Mouse (Mus musculus): Measurements from ENCODE around the gene Epas1.

Gene Epas1

DNA sequence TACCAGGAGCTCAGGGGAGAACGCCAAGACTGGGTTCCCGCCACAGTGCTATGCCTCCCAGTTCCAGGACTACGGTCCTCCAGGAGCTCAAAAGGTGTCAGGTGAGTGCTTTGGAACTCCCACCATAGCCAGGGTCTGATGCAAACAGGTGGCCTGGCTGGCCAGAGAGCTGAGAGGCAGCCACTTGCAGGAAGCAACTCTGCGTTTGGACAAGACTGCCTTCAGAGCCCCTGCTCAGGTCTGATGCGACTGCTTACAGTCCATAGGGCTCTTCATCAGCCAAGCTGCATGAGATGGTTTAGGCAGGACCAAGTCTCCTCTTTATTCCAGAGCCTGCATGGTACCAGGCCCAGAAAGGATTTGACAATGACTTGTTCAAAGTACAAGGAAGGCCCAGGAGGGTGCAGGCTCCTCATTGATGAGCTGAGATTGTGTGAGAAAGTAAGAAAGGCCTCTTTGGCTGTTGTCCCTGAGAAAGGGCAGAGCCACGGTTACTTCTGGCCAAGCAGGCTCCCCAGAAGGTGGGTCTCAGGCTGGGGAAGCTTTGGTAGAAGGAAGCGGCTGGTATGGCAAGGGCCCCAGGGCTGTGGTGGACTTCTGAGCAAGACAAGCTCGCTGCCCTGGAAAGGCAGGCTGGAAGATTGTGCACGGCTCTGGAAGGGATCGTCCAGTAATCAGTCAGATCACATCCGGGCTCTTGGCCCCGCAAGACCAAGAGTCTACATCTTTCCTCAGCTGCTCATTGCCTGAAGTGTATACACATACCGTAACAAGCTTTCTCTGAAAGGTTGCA is 76.1 kb downstream of the Epas1 start:
- DNase-seq (ENCODE audit: low spot score): no peak

- no peak for DNase-seq (ENCODE audit: low spot score)
Measured at GRCm38 (mm10) chr17:86830893-86831292, 77.4 kb downstream of the Epas1 start.

- no peak for DNase-seq (ENCODE audit: low spot score)
Measured at GRCm38 (mm10) chr17:86832562-86833327, 79.2 kb downstream of the Epas1 start.

DNA sequence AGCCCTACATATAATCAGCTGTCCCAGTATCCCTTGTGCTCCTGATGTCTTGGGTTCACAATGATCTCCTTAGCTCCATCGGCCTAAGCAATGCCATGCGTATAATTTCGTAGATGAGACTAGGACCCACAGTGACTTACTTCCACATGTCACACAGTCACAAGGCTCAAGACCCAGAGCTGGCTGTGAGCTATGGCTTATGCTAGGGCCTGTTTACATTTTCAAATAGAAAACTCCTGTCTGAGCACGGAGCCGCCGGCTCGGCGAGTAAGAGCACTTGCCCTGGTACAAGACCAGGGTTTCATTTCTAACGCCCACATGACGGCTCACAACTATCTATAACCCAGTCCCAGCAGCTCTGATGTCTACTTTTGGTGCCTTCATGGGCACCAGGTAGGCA is 80.4 kb downstream of the Epas1 start:
- DNase-seq (ENCODE audit: low spot score): no peak

DNA sequence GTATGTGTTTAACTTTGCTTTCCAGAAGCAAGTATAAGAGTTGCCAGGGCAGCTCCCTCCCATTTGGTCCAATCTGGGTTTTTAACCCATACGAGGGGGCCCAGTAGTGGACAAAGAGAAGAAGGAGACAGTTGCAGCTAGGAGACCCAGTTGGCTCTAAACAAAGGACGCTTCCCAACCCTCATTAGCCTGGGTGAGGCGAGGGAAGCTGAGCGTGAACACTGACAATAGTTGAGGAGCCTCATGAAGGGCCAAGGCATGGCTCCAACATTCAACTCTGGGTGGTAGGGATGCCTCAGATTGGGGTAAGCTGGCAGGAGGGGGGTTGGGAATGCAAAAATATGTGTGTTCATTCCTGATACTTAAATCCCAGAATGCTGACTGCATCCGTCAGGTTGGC is 85.8 kb downstream of the Epas1 start:
- no peak for DNase-seq (ENCODE audit: low spot score)

DNA sequence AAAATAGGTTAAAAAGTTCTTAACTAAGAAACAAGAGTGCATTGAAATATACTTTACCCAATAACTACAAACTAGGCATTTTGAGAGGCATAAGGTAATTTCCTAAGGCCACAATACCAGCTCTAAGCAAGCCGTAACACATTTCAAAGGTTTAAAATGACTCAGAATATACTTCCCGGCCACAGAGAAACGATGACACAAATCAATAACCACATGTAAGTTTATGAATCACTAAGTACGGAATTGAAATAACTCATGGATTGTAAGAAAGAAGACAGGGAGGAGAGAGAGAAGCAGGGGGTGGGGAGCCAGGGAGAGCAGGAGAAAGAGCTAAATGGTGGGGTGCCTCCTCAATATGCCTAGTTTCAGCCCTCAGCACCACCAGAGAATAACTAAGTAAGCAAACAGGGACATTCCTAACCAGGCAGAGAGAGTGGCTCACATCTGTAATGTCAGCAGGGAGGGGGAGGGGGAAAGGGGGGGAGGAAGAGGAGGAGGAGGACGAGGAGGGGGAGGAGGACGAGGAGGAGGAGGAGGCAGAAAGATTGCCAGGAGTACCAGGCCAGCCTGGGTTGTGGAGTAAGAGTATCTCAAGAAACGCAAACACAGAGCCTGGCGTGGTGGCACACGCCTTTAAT is 97.3 kb downstream of the Epas1 start:
- DNase-seq (ENCODE audit: low spot score): no peak

DNA sequence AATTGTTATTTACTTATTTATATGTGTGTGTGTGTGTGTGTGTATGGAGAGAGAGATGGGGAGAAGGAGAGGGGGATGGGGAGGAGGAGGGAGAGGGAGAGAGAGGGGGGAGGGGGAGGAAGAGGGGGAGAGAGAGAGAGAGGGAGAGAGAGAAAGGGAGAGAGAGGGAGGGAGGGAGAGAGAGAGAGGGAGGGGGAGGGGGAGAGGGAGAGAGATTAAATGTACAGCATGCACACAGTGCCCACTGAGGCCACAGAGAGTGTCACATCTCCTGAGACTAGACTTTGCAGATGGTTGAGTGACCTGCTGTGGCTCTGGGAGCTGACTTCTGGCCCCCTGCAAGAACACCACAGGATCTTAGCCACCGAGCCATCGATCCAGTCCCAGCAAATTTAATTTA is 98.3 kb downstream of the Epas1 start:
- DNase-seq (ENCODE audit: low spot score): no peak

GRCm38 (mm10) chr17:86852591-86853031 is 99.1 kb downstream of the Epas1 start:
- DNase-seq (ENCODE audit: low spot score): no peak

DNA sequence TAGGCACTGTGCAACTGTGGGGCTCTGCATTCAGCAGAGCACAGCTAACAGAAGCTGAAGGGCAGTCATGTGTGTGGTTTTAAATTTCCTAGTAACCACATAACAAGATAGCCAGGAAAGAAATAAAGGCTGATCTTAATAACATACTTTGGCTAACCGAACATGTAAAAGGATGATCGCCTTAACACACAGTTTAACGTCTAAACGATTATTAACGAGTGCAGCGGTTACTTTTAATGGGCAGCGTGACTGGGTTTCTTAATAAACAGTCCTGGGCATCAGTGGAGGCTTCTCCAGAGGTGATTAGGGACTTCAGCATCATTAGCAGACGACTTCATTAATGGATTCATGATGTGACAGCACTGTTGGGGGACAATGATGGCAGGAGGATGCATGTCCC is 117.1 kb downstream of the Epas1 start:
- DNase-seq (ENCODE audit: low spot score): no peak

- DNase-seq (ENCODE audit: low spot score): no peak
Measured at GRCm38 (mm10) chr17:86872643-86873042, 119.1 kb downstream of the Epas1 start.

DNA sequence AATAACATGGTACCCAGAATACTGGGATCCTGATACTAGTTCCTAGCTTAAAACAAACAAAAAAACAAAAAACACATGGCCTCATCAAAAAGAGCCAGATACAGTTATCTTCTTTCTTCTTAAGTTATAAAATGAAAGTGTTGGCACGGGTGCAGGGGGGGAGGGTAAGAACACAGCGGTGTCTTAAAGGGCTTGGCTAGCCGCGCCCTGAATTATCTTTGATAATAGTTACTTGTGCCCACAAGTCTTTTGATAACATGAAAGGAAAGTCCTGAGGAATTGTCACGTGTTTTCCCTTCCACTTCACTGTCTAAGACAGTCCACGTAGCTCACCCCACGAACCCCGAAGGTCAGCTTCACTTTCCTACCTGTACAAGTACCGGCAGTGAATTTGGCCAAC is 123.4 kb downstream of the Epas1 start:
- no peak for DNase-seq (ENCODE audit: low spot score)

- no peak for DNase-seq (ENCODE audit: low spot score)
Measured at GRCm38 (mm10) chr17:86877747-86878146, 124.2 kb downstream of the Epas1 start.

- DNase-seq (ENCODE audit: low spot score): no peak
Measured at GRCm38 (mm10) chr17:86880056-86880455, 126.6 kb downstream of the Epas1 start.

DNA sequence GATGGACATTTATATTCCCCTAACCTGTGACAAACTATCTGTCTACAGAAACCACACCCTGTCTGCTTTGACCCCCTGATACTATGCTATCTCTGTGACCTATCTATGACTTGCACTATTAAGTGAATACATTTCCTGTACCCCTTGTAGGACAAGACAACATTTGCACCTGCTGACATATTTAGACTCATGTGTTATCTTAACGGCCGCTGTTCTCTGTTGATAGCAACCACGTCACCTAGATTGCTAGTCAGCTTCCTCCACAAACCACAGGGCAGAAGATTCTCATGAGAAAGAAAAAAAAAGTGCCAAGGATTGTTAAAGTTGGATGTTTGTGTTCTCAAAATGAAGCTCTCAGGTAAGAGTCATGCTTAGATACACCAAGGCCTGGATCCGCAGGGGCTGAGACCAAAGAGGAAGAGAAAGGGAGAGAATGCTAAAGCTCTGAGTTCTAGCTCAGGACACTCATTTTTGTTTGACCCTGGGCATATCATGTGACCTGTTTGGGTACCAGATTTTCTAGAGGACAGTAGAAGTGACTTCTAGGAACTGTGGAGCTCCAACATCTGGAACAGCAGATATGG is 127.1 kb downstream of the Epas1 start:
- no peak for DNase-seq (ENCODE audit: low spot score)
